Mouse (Mus musculus): ENCODE measurements at regions not wholly inside any gene's neighbourhood (a gene's known extent, or its start where the extent isn't known, plus 50 kb on each side); places are given as distances from the start of the nearest gene placed in this dataset.

GRCm38 (mm10) chr7:70869125-70869524 lies 482.2 kb downstream of the Gm10295 start:
- H3K36me3 ChIP-seq (ENCODE audit: control insufficient read depth, insufficient read depth, low read length), result no peaks in the 10 kb centered on the region
- H3K4me3 ChIP-seq (ENCODE audit: low read depth, low read length), result no peak overlapping the region
- no peaks in the 10 kb centered on the region for H3K27me3 ChIP-seq (ENCODE audit: control insufficient read depth, insufficient read depth, low read length)
- H3K4me1 ChIP-seq (ENCODE audit: control insufficient read depth, insufficient read depth, insufficient read length, low read length), result no peaks in the 10 kb centered on the region
- WGBS, result 19% methylated on average over 1 of the region's 1 CpGs
- H3K27ac ChIP-seq (ENCODE audit: insufficient read depth, low read depth, low read length), result no peak overlapping the region
- TF ChIP-seq CTCF (IDR thresholded peaks at IDR 0.05; ENCODE audit: extremely low read depth, insufficient read length, insufficient replicate concordance, low read depth, low read length) (no peak), POLR2A (IDR thresholded peaks at IDR 0.05; ENCODE audit: low read depth, low read length) (no peak)

- H3K27ac ChIP-seq (ENCODE audit: insufficient read depth, low read depth, low read length), result no peak overlapping the region
- H3K4me3 ChIP-seq (ENCODE audit: low read depth, low read length), result no peak overlapping the region
- 89% methylated on average over 4 of the region's 4 CpGs for WGBS
- TF ChIP-seq CTCF (IDR thresholded peaks at IDR 0.05; ENCODE audit: extremely low read depth, insufficient read length, insufficient replicate concordance, low read depth, low read length) (no peak), POLR2A (IDR thresholded peaks at IDR 0.05; ENCODE audit: low read depth, low read length) (no peak)
- no peaks in the 10 kb centered on the region for H3K36me3 ChIP-seq (ENCODE audit: control insufficient read depth, insufficient read depth, low read length)
- no peaks in the 10 kb centered on the region for H3K27me3 ChIP-seq (ENCODE audit: control insufficient read depth, insufficient read depth, low read length)
- no peaks in the 10 kb centered on the region for H3K4me1 ChIP-seq (ENCODE audit: control insufficient read depth, insufficient read depth, insufficient read length, low read length)
Observed at GRCm38 (mm10) chr7:70859957-70860356, 491.3 kb downstream of the Gm10295 start.

GRCm38 (mm10) chr7:70850726-70851125 lies 484.2 kb upstream of the Nr2f2 start:
- no peaks in the 10 kb centered on the region for H3K4me1 ChIP-seq (ENCODE audit: control insufficient read depth, insufficient read depth, insufficient read length, low read length)
- 73% methylated on average over 2 of the region's 2 CpGs for WGBS
- H3K4me3 ChIP-seq (ENCODE audit: low read depth, low read length), result no peak overlapping the region
- no peaks in the 10 kb centered on the region for H3K27me3 ChIP-seq (ENCODE audit: control insufficient read depth, insufficient read depth, low read length)
- H3K27ac ChIP-seq (ENCODE audit: insufficient read depth, low read depth, low read length), result no peak overlapping the region
- TF ChIP-seq CTCF (IDR thresholded peaks at IDR 0.05; ENCODE audit: extremely low read depth, insufficient read length, insufficient replicate concordance, low read depth, low read length), result no peak
- no peak for TF ChIP-seq POLR2A (IDR thresholded peaks at IDR 0.05; ENCODE audit: low read depth, low read length)
- no peaks in the 10 kb centered on the region for H3K36me3 ChIP-seq (ENCODE audit: control insufficient read depth, insufficient read depth, low read length)

GRCm38 (mm10) chr7:70848016-70848776 lies 481.7 kb upstream of the Nr2f2 start:
- TF ChIP-seq CTCF (IDR thresholded peaks at IDR 0.05; ENCODE audit: extremely low read depth, insufficient read length, insufficient replicate concordance, low read depth, low read length) (no peak), POLR2A (IDR thresholded peaks at IDR 0.05; ENCODE audit: low read depth, low read length) (no peak)
- H3K4me3 ChIP-seq (ENCODE audit: low read depth, low read length), result no peak overlapping the region
- H3K27me3 ChIP-seq (ENCODE audit: control insufficient read depth, insufficient read depth, low read length), result no peaks in the 10 kb centered on the region
- H3K27ac ChIP-seq (ENCODE audit: insufficient read depth, low read depth, low read length), result no peak overlapping the region
- 76% methylated on average over 4 of the region's 4 CpGs for WGBS
- H3K36me3 ChIP-seq (ENCODE audit: control insufficient read depth, insufficient read depth, low read length), result no peaks in the 10 kb centered on the region
- H3K4me1 ChIP-seq (ENCODE audit: control insufficient read depth, insufficient read depth, insufficient read length, low read length), result no peaks in the 10 kb centered on the region

GRCm38 (mm10) chr7:70847450-70847993 lies 481.0 kb upstream of the Nr2f2 start:
- no peaks in the 10 kb centered on the region for H3K27me3 ChIP-seq (ENCODE audit: control insufficient read depth, insufficient read depth, low read length)
- TF ChIP-seq CTCF (IDR thresholded peaks at IDR 0.05; ENCODE audit: extremely low read depth, insufficient read length, insufficient replicate concordance, low read depth, low read length), result no peak
- no peak for TF ChIP-seq POLR2A (IDR thresholded peaks at IDR 0.05; ENCODE audit: low read depth, low read length)
- WGBS, result 91% methylated on average over 8 of the region's 8 CpGs
- no peaks in the 10 kb centered on the region for H3K4me1 ChIP-seq (ENCODE audit: control insufficient read depth, insufficient read depth, insufficient read length, low read length)
- no peak overlapping the region for H3K4me3 ChIP-seq (ENCODE audit: low read depth, low read length)
- H3K36me3 ChIP-seq (ENCODE audit: control insufficient read depth, insufficient read depth, low read length), result no peaks in the 10 kb centered on the region
- H3K27ac ChIP-seq (ENCODE audit: insufficient read depth, low read depth, low read length), result no peak overlapping the region

GRCm38 (mm10) chr7:70846076-70846475 lies 479.5 kb upstream of the Nr2f2 start:
- Histone ChIP-seq H3K4me3 (ENCODE audit: low read depth, low read length) (no peak overlapping the region), H3K27me3 (ENCODE audit: control insufficient read depth, insufficient read depth, low read length) (no peaks in the 10 kb centered on the region), H3K27ac (ENCODE audit: insufficient read depth, low read depth, low read length) (no peak overlapping the region), H3K4me1 (ENCODE audit: control insufficient read depth, insufficient read depth, insufficient read length, low read length) (no peaks in the 10 kb centered on the region), H3K36me3 (ENCODE audit: control insufficient read depth, insufficient read depth, low read length) (no peaks in the 10 kb centered on the region)
- TF ChIP-seq CTCF (IDR thresholded peaks at IDR 0.05; ENCODE audit: extremely low read depth, insufficient read length, insufficient replicate concordance, low read depth, low read length), result no peak
- no peak for TF ChIP-seq POLR2A (IDR thresholded peaks at IDR 0.05; ENCODE audit: low read depth, low read length)
- WGBS, result 56% methylated on average over 4 of the region's 4 CpGs

GRCm38 (mm10) chr7:70840142-70840541 lies 473.6 kb upstream of the Nr2f2 start:
- TF ChIP-seq CTCF (IDR thresholded peaks at IDR 0.05; ENCODE audit: extremely low read depth, insufficient read length, insufficient replicate concordance, low read depth, low read length), result no peak
- no peak for TF ChIP-seq POLR2A (IDR thresholded peaks at IDR 0.05; ENCODE audit: low read depth, low read length)
- H3K36me3 ChIP-seq (ENCODE audit: control insufficient read depth, insufficient read depth, low read length), result no peaks in the 10 kb centered on the region

More at GRCm38 (mm10) chr7:70840142-70840541, 473.6 kb upstream of the Nr2f2 start:
- H3K27me3 ChIP-seq (ENCODE audit: control insufficient read depth, insufficient read depth, low read length), result no peaks in the 10 kb centered on the region
- H3K4me1 ChIP-seq (ENCODE audit: control insufficient read depth, insufficient read depth, insufficient read length, low read length), result no peaks in the 10 kb centered on the region
- no peak overlapping the region for H3K27ac ChIP-seq (ENCODE audit: insufficient read depth, low read depth, low read length)
- WGBS, result 93% methylated on average over 1 of the region's 1 CpGs
- H3K4me3 ChIP-seq (ENCODE audit: low read depth, low read length), result no peak overlapping the region
